Mouse (Mus musculus): Measurements from ENCODE around the gene Bpifb9b. TPM values are rescaled to one million over a fixed set of nuclear protein-coding genes. Genes with fewer than 3 reads are reported as not detected.
"Not testable (repeated sequence)": the region's sequence is repeated elsewhere in the genome, so short reads cannot be mapped to it uniquely, and the experiment has no call there.

Bpifb9b gene
- not detected for total RNA-seq (2021)
- long read RNA-seq, experiment 1, partial matches to known transcripts: 0 of 1 reads
- long read RNA-seq, experiment 1, other reads (novel, unspliced or antisense): 1 of 1 reads
- long read RNA-seq, experiment 2: 0 reads

- DNase-seq: not testable (repeated sequence)
Measured at GRCm38 (mm10) chr2:154306927-154307326, at the start of gene Bpifb9b. Bpifb9b (plus strand) TSS chr2:154307227.

GRCm38 (mm10) chr2:154257554-154257953 is 49.5 kb upstream of the Bpifb9b start, which contains the start of gene Bpifb9a:
Bpifb9a (plus strand) TSS chr2:154257854.
- not testable (repeated sequence) for DNase-seq

- DNase-seq: not testable (repeated sequence)
Measured at GRCm38 (mm10) chr2:154264397-154264796, 42.6 kb upstream of the Bpifb9b start.

GRCm38 (mm10) chr2:154291866-154292265 is 15.2 kb upstream of the Bpifb9b start:
- not testable (repeated sequence) for DNase-seq

GRCm38 (mm10) chr2:154292833-154293232 is 14.2 kb upstream of the Bpifb9b start:
- DNase-seq: no peak

- not testable (repeated sequence) for DNase-seq
Measured at GRCm38 (mm10) chr2:154294746-154295145, 12.3 kb upstream of the Bpifb9b start.

- peak; percentile 27 for DNase-seq
Measured at GRCm38 (mm10) chr2:154300496-154300895, 6.5 kb upstream of the Bpifb9b start.

- no peak for DNase-seq
Measured at GRCm38 (mm10) chr2:154301763-154302162, 5.3 kb upstream of the Bpifb9b start.

GRCm38 (mm10) chr2:154304604-154305003 is 2.4 kb upstream of the Bpifb9b start:
- DNase-seq: not testable (repeated sequence)

- DNase-seq: not testable (repeated sequence)
Measured at GRCm38 (mm10) chr2:154313771-154314170, 6.7 kb downstream of the Bpifb9b start.

- no peak for DNase-seq
Measured at GRCm38 (mm10) chr2:154326852-154327251, 19.8 kb downstream of the Bpifb9b start.

- no peak for DNase-seq
Measured at GRCm38 (mm10) chr2:154335572-154335971, 28.5 kb downstream of the Bpifb9b start.

GRCm38 (mm10) chr2:154338161-154338560 is 31.1 kb downstream of the Bpifb9b start:
- no peak for DNase-seq

GRCm38 (mm10) chr2:154339356-154339755 is 32.3 kb downstream of the Bpifb9b start:
- no peak for DNase-seq

GRCm38 (mm10) chr2:154348152-154348551 is 41.1 kb downstream of the Bpifb9b start:
- no peak for DNase-seq

GRCm38 (mm10) chr2:154354000-154354425 is 47.0 kb downstream of the Bpifb9b start:
- DNase-seq: not testable (repeated sequence)

GRCm38 (mm10) chr2:154367510-154367909 is 60.5 kb downstream of the Bpifb9b start:
- DNase-seq: no peak

Other genes with a start within 250 kb of the Bpifb9b start
- gene Bpifa3, start 176.9 kb upstream of the Bpifb9b start, total RNA-seq (2021): not detected
- not detected for gene Bpifa1, start 164.3 kb upstream of the Bpifb9b start, total RNA-seq (2021)
- not detected for gene Bpifa5, start 144.6 kb upstream of the Bpifb9b start, total RNA-seq (2021)
- gene Bpifb1, start 116.4 kb upstream of the Bpifb9b start, total RNA-seq (2021): not detected
- not detected for gene Bpifb5, start 83.5 kb upstream of the Bpifb9b start, total RNA-seq (2021)
- gene Bpifb9a, start 49.4 kb upstream of the Bpifb9b start, total RNA-seq (2021): not detected
- gene Cdk5rap1, start 65.8 kb downstream of the Bpifb9b start, total RNA-seq (2021): 10 to 100 TPM; 11.0 to 12.3 TPM
- gene Snta1, start 100.9 kb downstream of the Bpifb9b start, total RNA-seq (2021): 100 to 1,000 TPM; 190 to 200 TPM
- gene Cbfa2t2, start 129.3 kb downstream of the Bpifb9b start, total RNA-seq (2021): 10 to 100 TPM in 1 of 2 experiments, 1 to 10 TPM in 1; 9.9 to 10.7 TPM
- gene 1700003F12Rik, start 239.9 kb downstream of the Bpifb9b start, total RNA-seq (2021): not detected
- not detected for gene Actl10, start 244.5 kb downstream of the Bpifb9b start, total RNA-seq (2021)